Mouse (Mus musculus): Measurements from ENCODE around the gene Ankrd34a. TPM values are rescaled to one million over a fixed set of nuclear protein-coding genes. Genes with fewer than 3 reads are reported as not detected.
A peak's percentile ranks its signal among the peaks of the same experiment; 100 is the strongest.

The Ankrd34a gene
- polyA plus RNA-seq, 1 experiment from 2014 or later = 2.7 TPM

DNA sequence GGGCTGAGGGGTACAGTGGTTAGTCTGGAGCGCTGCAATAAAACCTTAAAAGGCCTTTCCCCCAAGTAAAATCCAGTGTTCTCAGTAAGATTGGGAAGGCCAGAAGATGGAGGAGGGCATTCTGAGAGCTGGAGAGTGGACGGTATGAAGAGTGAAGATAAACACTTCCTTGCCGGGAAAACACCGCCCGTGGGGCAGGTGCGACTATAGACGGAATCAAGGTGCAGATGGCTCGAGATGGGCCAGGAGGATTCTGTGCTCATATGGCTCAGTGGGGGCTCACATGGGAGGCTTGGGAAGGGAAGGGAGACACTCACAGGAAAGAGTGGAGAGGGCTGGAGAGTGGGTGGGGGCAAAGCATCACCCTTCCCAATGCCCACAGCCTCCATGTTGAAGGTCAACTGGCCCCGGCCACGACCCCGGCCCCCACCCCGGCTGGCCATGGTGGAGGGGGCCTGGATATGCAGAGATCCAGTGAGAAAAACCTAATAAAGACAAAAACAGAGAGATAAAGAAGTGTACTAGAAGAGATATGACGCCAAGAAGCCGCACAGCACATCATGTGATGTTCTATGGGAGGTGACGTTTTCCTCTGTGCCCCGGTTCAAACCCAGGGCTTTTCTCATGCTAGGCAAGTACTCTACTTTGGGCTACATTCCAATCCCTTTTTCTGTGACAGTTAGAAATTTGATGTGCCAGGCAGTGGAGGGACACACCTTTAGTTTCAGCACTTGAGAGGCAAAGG is 14.5 kb upstream of the Ankrd34a start:
- H3K4me1 ChIP-seq = peaks cover 18% of the 10 kb centered on the region
- ATAC-seq (ENCODE audit: insufficient number of reproducible peaks, low FRiP score, low TSS enrichment, low read depth) = no peak
- 0 out of 2 replicates have a peak, but pooled peaks cover 6% of the 10 kb centered on the region for H3K36me3 ChIP-seq
- H3K27me3 ChIP-seq = no peaks in the 10 kb centered on the region
- H3K9me3 ChIP-seq = no peaks in the 10 kb centered on the region
- no peak overlapping the region for H3K4me2 ChIP-seq
- no peak overlapping the region for H3K9ac ChIP-seq
- H3K27ac ChIP-seq = no peak overlapping the region
- WGBS = 84% methylated on average over 16 of the region's 16 CpGs
- H3K4me3 ChIP-seq = no peak overlapping the region

DNA sequence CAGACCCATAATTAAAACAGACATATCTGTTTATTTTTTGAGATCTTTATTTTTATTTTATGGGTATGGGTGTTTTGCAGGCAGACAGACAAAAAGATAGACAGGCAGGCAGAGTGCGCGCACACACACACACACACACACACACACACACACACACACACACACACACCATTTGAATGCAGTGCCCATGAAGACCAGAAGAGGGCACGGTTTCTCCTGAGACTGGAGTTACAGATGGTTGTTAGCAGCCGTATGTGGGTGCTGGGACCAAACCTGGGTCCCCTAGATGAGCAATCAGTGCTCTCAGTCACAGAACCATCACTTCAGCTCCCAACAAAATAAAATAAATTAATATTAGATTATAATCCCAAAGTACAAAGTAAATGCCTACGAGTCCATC is 13.1 kb upstream of the Ankrd34a start:
- Histone ChIP-seq H3K27ac (no peak overlapping the region), H3K9me3 (no peaks in the 10 kb centered on the region), H3K4me3 (no peak overlapping the region), H3K4me2 (no peak overlapping the region), H3K9ac (no peak overlapping the region), H3K27me3 (no peaks in the 10 kb centered on the region), H3K4me1 (peaks cover 9% of the 10 kb centered on the region), H3K36me3 (0 out of 2 replicates have a peak, but pooled peaks cover 4% of the 10 kb centered on the region)
- no peak for ATAC-seq (ENCODE audit: insufficient number of reproducible peaks, low FRiP score, low TSS enrichment, low read depth)
- 91% methylated on average over 5 of the region's 5 CpGs for WGBS

DNA sequence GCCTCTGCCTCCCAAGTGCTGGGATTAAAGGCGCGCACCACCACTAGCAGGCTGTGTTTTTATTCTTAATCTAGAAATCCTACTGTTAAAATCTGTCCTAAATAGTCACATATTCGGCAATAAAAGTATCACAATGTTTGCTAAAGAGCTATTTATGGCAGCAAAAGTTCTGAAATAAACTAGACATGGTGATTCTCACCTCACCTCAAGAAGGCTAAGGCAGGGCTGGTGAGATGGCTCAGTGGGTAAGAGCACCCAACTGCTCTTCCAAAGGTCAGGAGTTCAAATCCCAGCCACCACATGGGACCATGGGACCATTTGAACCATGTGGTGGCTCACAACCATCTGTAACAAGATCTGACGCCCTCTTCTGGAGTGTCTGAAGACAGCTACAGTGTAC is 5.8 kb upstream of the Ankrd34a start:
- Histone ChIP-seq H3K9me3 (no peaks in the 10 kb centered on the region), H3K27me3 (no peaks in the 10 kb centered on the region), H3K4me2 (no peak overlapping the region), H3K36me3 (no peaks in the 10 kb centered on the region), H3K27ac (no peak overlapping the region), H3K4me1 (peaks cover 6% of the 10 kb centered on the region), H3K4me3 (no peak overlapping the region), H3K9ac (no peak overlapping the region)
- WGBS = 77% methylated on average over 4 of the region's 4 CpGs
- no peak for ATAC-seq (ENCODE audit: insufficient number of reproducible peaks, low FRiP score, low TSS enrichment, low read depth)

DNA sequence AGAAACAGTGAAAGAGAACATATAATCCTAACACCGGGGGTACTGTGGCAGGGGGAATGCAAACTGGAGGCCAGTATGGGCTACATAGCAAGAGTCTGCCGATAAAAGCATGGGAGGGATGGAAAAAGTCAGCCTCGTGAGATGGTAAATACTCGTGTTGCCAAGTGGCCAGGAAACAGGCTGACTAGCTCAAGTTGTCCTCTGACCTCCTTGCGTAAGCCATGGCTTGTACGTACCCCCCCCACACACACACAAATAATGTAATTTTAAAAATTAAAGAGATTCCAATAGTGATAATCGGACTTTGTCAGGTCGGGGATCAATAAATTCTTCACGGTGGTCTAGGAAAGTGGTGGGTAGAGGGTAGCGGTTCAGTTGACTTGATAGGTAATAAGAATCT is 3.1 kb upstream of the Ankrd34a start:
- H3K27ac ChIP-seq = peak overlapping the region; percentile 89; the same call in 1 of the 2 replicates

DNA sequence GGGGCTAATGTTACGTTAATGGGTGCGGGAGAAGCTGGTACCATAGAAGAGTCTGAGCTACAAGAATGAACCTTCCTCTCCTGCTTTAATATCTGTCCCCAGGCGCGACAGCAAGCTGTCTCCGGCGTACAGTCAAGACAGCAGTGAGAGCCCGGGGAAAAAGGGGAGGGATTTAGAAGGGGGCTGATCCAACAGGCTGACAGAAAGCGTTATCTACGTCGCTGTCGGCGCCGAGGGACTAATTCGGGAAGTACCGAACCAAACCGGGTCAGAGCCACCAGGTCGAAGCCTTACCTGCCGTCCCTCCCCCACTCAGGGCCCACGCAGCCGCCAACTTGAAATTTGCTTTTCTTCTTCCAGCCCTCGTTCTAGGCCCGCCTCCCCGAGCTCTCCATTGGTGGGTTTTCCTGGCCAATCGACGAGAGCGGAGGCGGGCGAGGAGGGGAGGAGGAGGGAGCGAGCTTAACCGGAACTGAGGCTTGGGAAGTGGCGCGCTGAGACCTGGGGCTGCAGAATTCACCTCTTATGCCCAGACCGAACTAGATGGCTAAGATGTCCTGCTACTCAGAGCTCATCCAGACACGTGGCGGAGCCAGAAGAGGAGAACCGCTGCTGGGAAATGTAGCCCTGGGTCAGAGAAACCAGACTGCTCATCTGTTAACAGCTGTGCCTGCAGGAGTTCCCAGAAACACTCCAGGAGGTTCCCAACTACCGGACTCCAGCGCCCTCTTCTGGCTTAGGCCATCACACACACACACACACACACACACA is 2.5 kb upstream of the Ankrd34a start, which contains the start of gene Polr3gl:
Gene Polr3gl, minus strand, starts transcription at position 392 of the 771 bp plus-strand sequence.
- Histone ChIP-seq H3K27ac (peak within 1 kb of the TSS; percentile 89), H3K36me3 (no peaks in the 10 kb centered on the region), H3K4me1 (peaks cover 39% of the 10 kb centered on the region), H3K9ac (peak within 1 kb of the TSS; percentile 58), H3K27me3 (peaks cover 5% of the 10 kb centered on the region; the same call in 1 of the 2 replicates), H3K4me3 (peak within 1 kb of the TSS; percentile 75), H3K4me2 (peak within 1 kb of the TSS; percentile 75), H3K9me3 (no peaks in the 10 kb centered on the region)
- peak; percentile 87 for ATAC-seq (ENCODE audit: insufficient number of reproducible peaks, low FRiP score, low TSS enrichment, low read depth)
- WGBS = under 1% methylated on average over 38 of the region's 38 CpGs

More for the DNA sequence above, 3.1 kb upstream of the Ankrd34a start:
- no peak for ATAC-seq (ENCODE audit: insufficient number of reproducible peaks, low FRiP score, low TSS enrichment, low read depth)
- peak overlapping the region; percentile 58 for H3K9ac ChIP-seq
- WGBS = under 1% methylated on average over 10 of the region's 10 CpGs
- H3K4me2 ChIP-seq = peak overlapping the region; percentile 75
- H3K4me3 ChIP-seq = peak overlapping the region; percentile 75
- peaks cover 34% of the 10 kb centered on the region for H3K4me1 ChIP-seq
- H3K36me3 ChIP-seq = no peaks in the 10 kb centered on the region
- H3K27me3 ChIP-seq = peaks cover 5% of the 10 kb centered on the region; the same call in 1 of the 2 replicates
- no peaks in the 10 kb centered on the region for H3K9me3 ChIP-seq

DNA sequence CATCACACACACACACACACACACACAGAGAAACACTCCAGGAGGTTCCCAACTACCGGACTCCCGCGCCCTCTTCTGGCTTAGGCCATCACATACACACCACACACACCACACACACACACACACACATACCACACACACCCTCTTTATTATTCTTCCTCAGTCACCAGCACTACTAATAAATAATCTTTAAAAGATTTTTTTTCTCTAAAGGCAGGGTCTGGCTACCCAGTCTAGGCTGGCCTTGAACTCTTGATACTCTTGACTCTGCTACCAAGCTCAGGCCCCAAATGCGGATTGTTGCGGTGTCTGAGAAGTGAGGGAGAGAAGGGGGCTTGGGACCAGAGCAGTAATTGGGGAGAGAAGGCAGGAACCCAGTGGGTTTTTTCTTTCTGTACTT is 1.6 kb upstream of the Ankrd34a start:
- no peaks in the 10 kb centered on the region for H3K9me3 ChIP-seq
- ATAC-seq (ENCODE audit: insufficient number of reproducible peaks, low FRiP score, low TSS enrichment, low read depth) = no peak
- H3K4me2 ChIP-seq = no peak overlapping the region
- H3K4me3 ChIP-seq = no peak overlapping the region
- no peak overlapping the region for H3K27ac ChIP-seq
- no peak overlapping the region for H3K9ac ChIP-seq
- H3K27me3 ChIP-seq = peaks cover 9% of the 10 kb centered on the region; the same call in 1 of the 2 replicates
- 74% methylated on average over 5 of the region's 5 CpGs for WGBS
- H3K4me1 ChIP-seq = peaks cover 44% of the 10 kb centered on the region
- H3K36me3 ChIP-seq = no peaks in the 10 kb centered on the region

DNA sequence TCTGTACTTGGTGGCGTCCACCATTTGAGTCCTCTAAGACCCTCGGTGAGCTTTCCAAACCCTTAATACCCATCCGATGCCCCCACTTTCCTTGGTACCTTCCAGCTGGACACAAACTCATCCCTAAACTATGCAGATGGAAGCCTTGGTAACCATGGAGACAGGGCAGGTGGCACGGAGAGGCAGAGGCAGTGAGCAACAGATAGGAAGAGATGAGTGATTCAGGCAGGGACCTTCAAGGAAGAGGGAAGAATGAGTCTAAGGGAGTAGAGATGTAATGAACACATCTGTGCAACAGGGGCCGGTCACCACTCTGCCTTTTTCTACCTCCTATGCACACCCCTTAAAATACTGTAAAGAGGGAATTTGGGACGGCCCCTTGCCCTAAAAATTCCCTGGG is 775 bp upstream of the Ankrd34a start:
- H3K4me2 ChIP-seq = peak overlapping the region; percentile 95
- H3K4me3 ChIP-seq = peak overlapping the region; percentile 55
- no peak for ATAC-seq (ENCODE audit: insufficient number of reproducible peaks, low FRiP score, low TSS enrichment, low read depth)
- H3K9ac ChIP-seq = no peak overlapping the region
- H3K27me3 ChIP-seq = peaks cover 9% of the 10 kb centered on the region; the same call in 1 of the 2 replicates
- WGBS = 23% methylated on average over 6 of the region's 6 CpGs
- no peaks in the 10 kb centered on the region for H3K36me3 ChIP-seq
- H3K4me1 ChIP-seq = peaks cover 46% of the 10 kb centered on the region
- no peaks in the 10 kb centered on the region for H3K9me3 ChIP-seq
- no peak overlapping the region for H3K27ac ChIP-seq

DNA sequence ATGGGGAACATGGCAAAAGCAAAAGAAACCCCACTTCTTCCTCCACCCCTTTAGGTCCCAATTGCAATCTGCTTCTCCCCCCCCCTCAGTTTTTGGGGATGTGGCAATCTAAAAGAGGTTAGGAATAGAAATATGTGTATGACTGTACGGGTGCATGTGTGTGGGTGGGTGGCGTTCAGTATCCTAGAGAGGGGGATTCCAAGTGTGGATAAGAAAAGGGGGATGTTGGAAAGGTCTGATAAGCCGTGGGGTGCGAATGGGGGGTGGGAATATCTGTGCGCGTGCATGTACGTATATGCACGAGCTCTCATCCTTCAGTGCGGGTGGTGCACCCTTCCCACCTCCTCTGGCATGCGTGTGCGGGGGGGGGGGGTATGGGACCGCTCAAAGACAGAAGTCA is 419 bp downstream of the Ankrd34a start:
- no peak for ATAC-seq (ENCODE audit: insufficient number of reproducible peaks, low FRiP score, low TSS enrichment, low read depth)
- Histone ChIP-seq H3K4me3 (peak overlapping the region; percentile 55), H3K4me2 (peak overlapping the region; percentile 95), H3K9me3 (no peaks in the 10 kb centered on the region), H3K27ac (peak overlapping the region; percentile 74; the same call in 1 of the 2 replicates), H3K9ac (peak overlapping the region; percentile 60), H3K36me3 (no peaks in the 10 kb centered on the region), H3K27me3 (peaks cover 9% of the 10 kb centered on the region; the same call in 1 of the 2 replicates), H3K4me1 (peaks cover 46% of the 10 kb centered on the region)
- under 1% methylated on average over 10 of the region's 12 CpGs for WGBS

DNA sequence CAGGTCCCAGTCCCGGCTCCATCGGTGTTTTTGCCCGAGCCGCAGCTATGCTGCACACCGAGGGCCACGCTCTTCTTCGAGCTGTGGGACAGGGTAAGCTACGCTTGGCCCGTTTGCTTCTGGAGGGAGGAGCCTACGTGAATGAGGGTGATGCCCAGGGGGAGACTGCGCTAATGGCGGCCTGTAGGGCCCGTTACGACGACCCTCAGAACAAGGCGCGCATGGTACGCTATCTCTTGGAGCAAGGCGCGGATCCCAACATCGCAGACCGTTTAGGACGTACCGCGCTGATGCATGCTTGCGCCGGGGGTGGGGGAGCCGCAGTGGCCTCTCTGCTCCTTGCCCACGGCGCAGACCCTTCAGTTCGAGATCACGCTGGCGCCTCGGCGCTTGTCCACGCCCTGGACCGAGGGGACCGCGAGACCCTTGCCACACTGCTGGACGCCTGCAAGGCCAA is 1.0 kb downstream of the Ankrd34a start:
- Histone ChIP-seq H3K4me2 (peak overlapping the region; percentile 95), H3K4me1 (peaks cover 48% of the 10 kb centered on the region), H3K36me3 (no peaks in the 10 kb centered on the region), H3K4me3 (peak overlapping the region; percentile 55), H3K27me3 (peaks cover 9% of the 10 kb centered on the region; the same call in 1 of the 2 replicates), H3K27ac (peak overlapping the region; percentile 74), H3K9ac (peak overlapping the region; percentile 60), H3K9me3 (no peaks in the 10 kb centered on the region)
- WGBS = under 1% methylated on average over 40 of the region's 40 CpGs
- no peak for ATAC-seq (ENCODE audit: insufficient number of reproducible peaks, low FRiP score, low TSS enrichment, low read depth)

DNA sequence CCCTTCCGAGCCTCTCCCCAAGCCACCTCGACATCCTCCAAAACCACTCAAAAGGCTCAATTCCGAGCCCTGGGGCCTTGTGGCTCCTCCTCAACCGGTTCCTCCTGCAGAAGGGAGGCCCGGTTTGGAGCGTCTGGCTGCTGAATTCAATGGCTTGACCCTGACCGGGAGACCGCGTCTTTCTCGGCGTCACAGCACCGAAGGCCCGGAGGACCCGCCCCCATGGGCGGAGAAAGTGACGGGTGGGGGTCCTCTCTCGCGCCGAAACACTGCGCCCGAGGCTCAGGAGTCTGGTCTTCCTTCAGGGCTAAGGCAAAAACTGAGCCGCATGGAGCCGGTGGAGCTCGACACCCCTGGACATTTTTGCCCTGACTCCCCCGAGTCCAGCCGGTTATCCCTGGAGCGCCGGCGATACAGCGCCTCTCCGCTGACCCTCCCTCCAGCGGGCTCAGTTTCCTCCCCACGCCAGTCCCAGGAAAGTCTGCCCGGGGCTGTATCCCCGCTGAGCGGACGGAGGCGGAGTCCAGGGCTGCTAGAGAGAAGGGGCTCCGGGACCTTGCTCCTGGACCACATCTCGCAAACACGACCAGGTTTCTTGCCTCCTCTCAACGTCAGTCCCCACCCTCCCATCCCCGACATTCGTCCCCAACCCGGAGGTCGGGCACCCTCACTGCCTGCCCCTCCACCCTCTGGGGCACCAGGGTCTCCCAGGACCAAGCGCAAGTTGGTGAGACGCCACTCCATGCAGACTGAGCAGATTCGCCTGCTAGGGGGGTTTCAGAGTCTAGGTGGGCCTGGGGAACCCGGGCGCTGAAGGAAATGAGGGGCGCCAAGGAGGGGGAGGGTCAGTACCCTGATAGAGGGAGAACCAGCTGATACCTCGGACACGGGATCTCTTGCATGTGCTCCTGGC is 2.0 kb downstream of the Ankrd34a start:
- H3K9me3 ChIP-seq = no peaks in the 10 kb centered on the region
- H3K9ac ChIP-seq = peak overlapping the region; percentile 60
- WGBS = 2% methylated on average over 54 of the region's 54 CpGs
- no peak for ATAC-seq (ENCODE audit: insufficient number of reproducible peaks, low FRiP score, low TSS enrichment, low read depth)
- peaks cover 54% of the 10 kb centered on the region for H3K4me1 ChIP-seq
- H3K27me3 ChIP-seq = peaks cover 9% of the 10 kb centered on the region; the same call in 1 of the 2 replicates
- peak overlapping the region; percentile 95 for H3K4me2 ChIP-seq
- no peaks in the 10 kb centered on the region for H3K36me3 ChIP-seq
- peak overlapping the region; percentile 74 for H3K27ac ChIP-seq
- H3K4me3 ChIP-seq = peak overlapping the region; percentile 55

DNA sequence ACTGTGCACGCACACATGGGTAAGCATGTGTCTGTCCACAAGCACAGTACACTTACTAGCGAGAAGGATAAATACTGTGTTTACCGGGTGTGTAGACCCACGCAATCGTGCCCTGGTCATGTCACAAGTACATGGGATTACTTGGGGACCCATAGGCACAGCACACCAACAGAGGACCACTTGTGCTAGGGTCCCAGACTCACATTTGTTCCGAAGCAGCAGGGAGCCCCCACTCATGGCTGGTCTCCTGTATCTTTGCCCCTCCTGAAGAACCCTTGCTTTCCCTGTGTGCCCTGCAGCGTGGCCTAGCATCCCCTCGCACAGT is 2.6 kb downstream of the Ankrd34a start:
- Histone ChIP-seq H3K9ac (no peak overlapping the region), H3K4me2 (peak overlapping the region; percentile 95; the same call in 1 of the 2 replicates), H3K27ac (no peak overlapping the region), H3K36me3 (no peaks in the 10 kb centered on the region), H3K9me3 (no peaks in the 10 kb centered on the region), H3K4me1 (peaks cover 60% of the 10 kb centered on the region), H3K27me3 (peaks cover 9% of the 10 kb centered on the region; the same call in 1 of the 2 replicates), H3K4me3 (peak overlapping the region; percentile 55)
- WGBS = 59% methylated on average over 8 of the region's 8 CpGs
- no peak for ATAC-seq (ENCODE audit: insufficient number of reproducible peaks, low FRiP score, low TSS enrichment, low read depth)

Measured in limb, embryonic 15.5 days (tissue).